Mouse (Mus musculus) ES-Bruce4 (cell line): ENCODE measurements around the gene Thbs3.

Source experiments
- CTCF ChIP-seq: IDR thresholded peaks from one replicate; pipeline ENCODE4 v1.8.1; 2011; ENCODE audit warnings: low read depth, low read length
- POLR2A ChIP-seq: IDR thresholded peaks from one replicate; pipeline ENCODE4 v1.8.1; 2011; ENCODE audit warnings: low read length; ENCODE audit not compliant: insufficient read depth

DNA sequence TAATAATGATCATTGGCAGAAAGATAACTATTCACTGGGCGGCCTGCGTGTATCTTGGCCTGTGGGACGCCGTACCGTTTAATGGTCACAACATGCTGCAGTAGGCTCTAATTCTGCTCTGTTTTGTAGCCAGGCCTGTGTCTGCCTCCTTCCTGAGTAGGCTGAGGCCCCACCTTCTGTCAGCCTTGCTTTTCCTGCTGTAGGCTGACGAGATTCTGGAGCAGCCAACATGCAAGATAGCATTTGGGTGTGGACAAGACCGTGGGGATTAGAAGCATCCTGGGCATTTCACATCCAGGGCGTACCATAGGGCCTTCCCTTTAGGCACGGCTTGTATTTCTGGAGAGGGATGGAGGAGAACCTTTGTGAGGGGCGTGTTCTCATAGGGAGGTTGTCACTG, 47.4 kb downstream of the Thbs3 start:
- TF ChIP-seq POLR2A (no peak), CTCF (no peak)
